Mouse (Mus musculus) neutrophil, adult 59 days (primary cell): Measurements from ENCODE around the gene Ppp1r21. TPM values are rescaled to one million over a fixed set of nuclear protein-coding genes. Genes with fewer than 3 reads are reported as not detected.

Experiments
- total RNA-seq, 2 experiments: library from RNA; stranded (reverse); gene quantifications; 1 replicate in 1 of 2; 2 replicates in 1 of 2; pipeline ENCODE4 v1.2.4; 2023

Ppp1r21 gene
- total RNA-seq, result 10 to 100 TPM; 67.0 to 77.1 TPM

DNA sequence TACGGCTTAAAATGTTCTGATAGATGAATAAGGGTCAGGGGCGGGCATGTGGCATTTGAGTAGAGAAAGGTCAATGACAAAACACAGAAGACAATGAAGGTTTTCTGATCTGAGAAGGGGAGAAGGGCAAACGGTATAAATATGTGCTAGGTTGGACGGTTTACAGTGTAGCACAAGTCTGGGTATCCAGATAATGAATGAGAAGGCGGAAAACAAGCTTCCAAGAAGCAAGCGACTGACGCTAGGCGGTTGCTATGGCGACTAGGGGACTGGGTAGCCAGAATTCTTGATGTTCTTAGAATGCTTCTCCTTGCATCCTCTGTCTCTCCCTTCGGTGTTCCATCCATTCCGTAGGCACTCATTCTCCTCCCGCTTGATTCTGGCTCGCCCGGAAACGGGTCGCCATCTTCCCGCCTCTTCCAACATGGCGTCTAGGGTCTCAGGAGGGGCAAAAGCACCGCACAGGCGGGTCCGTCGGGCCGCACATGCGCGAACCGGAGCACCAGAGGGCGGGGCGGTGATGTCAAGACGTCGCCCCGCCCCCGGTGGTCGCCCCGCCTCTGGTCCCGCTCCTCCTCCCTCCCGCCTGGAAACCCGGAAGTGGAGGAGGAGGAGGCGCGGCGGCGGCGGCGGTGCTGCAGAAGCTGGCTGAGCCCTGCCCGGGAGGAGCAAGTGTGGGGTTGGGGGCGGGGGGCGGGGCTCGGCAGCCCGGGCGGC lies at the start of gene Ppp1r21:
TSS of gene Ppp1r21 (plus strand) at position 600 of the 717 bp plus-strand sequence.

GRCm38 (mm10) chr17:88597222-88598055 lies 67.5 kb downstream of the Ppp1r21 start, which contains the start of gene Ston1:
Gene Ston1, plus strand, starts transcription at chr17:88597684.

Other genes with a start within 250 kb of the Ppp1r21 start
- 10 to 100 TPM; 64.6 to 70.7 TPM for gene Foxn2, start 89.4 kb upstream of the Ppp1r21 start, total RNA-seq
- gene Ston1, start 67.6 kb downstream of the Ppp1r21 start, total RNA-seq, result not detected
- gene Gtf2a1l, start 138.5 kb downstream of the Ppp1r21 start, total RNA-seq, result not detected